Mouse (Mus musculus) gastrocnemius, adult 18-20 months (tissue): Measurements from ENCODE around the gene Kcnt2. TPM values are rescaled to one million over a fixed set of nuclear protein-coding genes. Genes with fewer than 3 reads are reported as not detected.

Experiments
- DNase-seq: peaks from one replicate; pipeline ENCODE4 v3.0.0; 2021; ENCODE audit warnings: low spot score
- total RNA-seq, 2 experiments: library from RNA; stranded (reverse); gene quantifications; 2 replicates each; pipeline ENCODE4 v1.2.3; 2021

Gene Kcnt2
- total RNA-seq, 2 experiments from 2014 or later = 0.30 to 0.62 TPM

DNA sequence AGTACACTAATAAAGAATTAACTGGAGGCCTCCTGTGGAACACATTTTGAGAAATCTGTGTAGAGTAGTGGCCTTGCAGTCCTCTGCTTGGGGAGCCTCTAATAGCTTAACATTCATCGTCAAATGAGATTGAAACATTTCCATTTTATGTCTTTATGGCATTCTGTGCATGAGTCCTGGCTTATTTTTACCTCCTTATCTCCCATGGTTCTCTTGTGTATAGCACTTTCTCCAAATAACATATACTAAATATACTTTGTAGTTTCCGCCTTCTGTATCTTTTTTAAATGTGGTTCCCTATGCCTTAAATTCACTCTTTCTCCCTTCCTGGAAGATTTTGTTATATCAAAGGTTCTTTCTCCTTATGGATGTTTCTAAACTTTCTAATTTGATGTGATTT, 246.3 kb downstream of the Kcnt2 start:
- no peak for DNase-seq

DNA sequence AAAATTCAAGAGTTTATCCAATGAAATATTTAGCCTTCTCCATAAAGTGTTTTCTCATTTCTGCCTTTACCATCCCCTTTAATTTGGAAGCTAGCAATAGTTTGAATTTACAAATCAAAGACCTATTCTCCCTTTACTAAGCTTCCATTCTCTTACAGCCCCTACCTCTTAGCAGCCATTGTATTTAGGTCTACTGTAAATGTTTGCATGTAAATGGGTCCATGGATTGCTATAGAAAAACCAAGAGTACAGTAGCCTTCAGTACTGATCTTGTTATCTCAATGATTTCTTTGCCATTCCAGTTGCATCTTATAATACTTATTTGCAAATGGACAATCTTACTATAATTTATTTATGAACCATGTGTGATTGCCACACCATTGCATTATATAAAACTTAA, 267.5 kb downstream of the Kcnt2 start:
- no peak for DNase-seq

DNA sequence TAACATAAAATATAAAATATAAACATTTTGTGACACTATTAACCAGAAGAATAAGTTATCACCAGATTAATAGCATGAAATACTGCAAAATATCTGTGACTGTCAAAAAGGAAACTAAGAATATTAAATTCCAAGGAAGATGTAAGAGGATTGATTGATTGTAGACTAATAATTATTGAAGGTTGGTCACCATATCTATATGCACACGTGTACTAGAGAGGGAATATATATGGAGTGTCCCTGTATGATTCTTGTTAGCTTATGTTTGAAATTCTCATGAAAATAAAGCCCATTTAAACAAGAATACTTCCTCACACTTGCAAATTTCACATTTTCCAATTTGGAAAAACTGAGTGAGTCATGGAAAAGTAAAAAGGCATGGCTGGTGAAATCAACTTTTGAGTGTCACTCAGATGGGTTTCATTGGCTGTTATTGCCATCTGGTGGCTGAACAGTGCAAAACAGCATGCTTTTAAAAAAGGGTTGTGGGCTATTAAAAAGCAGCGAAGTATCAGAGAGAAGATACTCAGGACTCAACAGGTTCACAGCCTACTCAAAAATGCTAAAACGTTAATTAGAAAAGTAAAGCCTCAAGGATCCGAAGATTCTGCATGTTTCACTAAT, 285.4 kb downstream of the Kcnt2 start:
- DNase-seq = peak; percentile 18

DNA sequence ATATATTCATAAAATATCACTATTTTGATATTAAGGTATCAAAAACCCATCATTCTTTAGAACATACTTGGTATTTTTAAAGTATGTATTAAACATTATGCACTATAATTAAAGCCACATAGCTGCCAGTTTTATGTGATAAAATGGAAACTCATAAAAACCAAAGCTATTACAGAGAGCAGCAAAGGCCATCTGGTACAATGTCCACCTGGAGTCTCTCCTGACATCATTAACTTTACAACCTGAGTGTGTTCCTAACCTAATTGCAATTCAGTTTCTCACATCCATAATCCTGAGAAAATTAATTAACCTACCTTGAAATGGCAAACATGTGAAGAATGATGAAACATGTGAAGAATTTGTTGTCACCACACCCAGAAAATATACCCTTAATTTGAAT, 288.9 kb downstream of the Kcnt2 start:
- DNase-seq = no peak

- no peak for DNase-seq
These were observed 296.1 kb downstream of the Kcnt2 start for GRCm38 (mm10) chr1:140542066-140542465.

GRCm38 (mm10) chr1:140548711-140549110, 302.8 kb downstream of the Kcnt2 start:
- no peak for DNase-seq

DNA sequence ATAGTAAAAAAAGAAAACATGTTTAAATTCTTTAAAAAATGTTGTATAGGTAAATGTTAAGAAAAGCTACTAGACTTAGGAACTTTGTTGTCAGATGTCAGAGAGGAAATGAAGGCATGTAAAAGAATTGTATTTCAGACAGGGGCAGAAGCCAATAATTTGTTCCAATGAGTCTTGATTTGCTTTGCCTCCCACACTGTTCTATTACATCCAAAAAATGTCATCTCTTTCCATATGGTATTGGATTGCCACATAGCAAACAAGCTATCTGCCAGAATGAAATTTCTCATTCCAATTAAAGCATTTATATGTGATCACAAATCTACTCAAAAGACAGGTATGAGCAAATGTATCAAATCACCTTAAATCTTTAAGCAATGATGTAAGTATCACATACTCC, 314.8 kb downstream of the Kcnt2 start:
- no peak for DNase-seq

DNA sequence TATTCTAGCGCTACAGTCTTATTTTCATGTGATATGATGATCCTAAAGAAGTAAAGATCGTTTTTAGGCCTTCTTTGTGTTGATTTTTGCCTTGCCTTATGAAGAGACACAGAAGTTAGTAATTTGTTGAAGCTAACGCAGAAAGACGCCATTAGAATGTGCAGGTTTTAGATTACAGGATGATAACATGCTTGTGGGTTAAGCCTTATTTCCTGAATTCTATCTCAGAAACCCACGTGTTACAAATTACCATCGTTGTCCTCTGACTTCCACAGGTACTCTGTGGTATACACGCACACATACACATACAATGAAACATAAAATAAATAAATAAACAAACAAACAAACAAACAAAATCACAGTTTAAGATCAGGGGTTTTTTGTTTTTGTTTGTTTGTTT, 326.2 kb downstream of the Kcnt2 start:
- DNase-seq = no peak

GRCm38 (mm10) chr1:140578607-140579006, 332.6 kb downstream of the Kcnt2 start:
- DNase-seq = no peak

DNA sequence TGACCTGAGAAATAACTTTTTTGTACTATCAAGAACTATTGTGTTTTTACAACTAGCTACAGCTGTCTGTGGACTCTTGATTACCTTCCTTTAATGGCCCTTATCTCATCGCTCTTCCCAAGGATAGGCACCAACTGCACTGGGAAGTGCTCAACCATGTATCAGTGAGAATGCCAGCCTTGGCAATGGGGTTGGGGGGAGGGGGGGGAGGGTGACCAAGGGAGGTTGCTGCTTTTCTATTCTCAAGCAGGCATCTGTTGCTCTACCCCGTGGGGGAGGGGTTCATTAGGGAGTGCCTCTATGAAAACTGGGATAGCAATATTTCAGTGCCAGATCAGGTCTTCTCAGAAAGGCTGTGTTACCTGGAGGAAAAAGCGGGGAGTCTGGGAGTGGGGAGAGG, 342.3 kb downstream of the Kcnt2 start:
- DNase-seq = no peak

DNA sequence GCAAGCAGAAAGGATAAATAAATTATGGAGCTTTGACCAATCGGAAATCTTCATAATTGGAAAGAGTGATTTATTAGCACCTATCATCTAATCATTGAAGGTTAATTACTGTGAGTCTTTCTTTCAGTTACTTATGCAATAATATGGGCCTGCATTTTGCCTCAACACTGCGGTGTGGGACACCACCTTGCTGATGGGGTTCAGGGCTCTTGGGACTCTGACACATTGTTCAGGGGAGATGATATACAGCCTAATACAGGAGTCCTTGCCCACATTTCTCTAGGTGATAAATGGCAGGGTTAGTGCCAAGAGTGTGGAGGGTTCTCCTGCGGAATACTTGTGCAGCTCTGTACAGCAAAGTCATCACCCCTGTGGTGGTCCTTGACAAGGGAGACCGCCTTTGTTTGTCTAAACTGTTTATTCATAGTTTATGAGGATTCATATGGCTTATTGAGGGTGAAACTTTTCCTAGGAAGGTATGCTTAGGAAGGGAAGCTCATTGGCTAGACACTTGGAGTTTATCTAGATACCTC, 362.9 kb downstream of the Kcnt2 start:
- DNase-seq = no peak

GRCm38 (mm10) chr1:140613101-140613500, 367.1 kb downstream of the Kcnt2 start:
- DNase-seq = no peak

GRCm38 (mm10) chr1:140614840-140615239, 368.9 kb downstream of the Kcnt2 start:
- DNase-seq = no peak

GRCm38 (mm10) chr1:140618164-140618563, 372.2 kb downstream of the Kcnt2 start:
- DNase-seq = no peak

DNA sequence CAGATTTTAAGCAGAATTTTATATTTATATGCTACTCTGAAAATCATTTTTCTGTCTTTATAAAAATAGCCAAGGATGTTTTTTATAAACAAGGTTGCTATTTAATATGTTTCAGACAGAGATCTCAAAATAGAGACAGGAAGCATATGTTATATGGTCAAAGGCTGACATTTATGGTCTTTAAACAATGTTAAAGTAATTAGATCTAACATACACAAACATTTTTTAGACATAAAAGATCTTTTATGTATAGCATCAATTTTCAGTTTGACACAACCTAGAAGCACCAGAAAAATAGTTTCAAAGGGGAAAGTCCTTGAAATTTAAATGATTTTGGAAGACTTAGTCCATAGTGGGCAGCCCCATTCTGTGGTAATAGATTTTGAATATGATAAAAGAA, 379.0 kb downstream of the Kcnt2 start:
- DNase-seq = no peak

DNA sequence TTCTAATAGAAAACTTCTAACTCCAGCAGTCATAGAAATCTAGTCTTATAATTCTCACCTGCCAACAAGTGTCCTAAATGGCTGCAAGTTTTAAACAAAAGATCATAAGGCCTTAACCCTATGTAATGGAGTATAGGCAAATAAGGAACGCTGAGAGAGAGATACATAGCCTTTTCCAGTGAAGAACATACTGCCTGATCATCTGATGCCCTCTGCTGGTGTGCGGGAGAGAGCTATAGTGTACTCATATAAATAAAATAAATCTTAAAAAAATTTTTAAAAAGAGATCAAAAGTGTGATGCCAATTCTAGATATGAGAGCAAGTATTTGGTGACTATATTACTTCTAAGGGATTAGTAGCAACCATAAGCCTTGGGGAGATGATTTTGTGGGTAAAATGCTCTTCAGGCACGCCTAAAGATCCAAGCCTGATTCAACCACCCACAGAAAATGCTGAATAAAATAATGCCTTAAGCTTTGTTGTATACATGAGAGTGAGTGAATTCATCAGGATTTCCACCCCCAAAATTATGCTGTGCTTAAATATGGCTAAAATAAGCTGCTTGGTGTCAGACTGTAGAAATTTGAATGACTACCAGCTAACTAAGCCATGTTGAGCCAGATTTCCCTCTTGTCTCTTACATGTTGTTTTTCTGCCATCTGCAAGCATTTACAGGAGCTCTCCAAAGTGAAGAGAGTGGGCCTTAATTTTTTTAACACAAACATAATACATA, 413.8 kb downstream of the Kcnt2 start:
- DNase-seq = no peak

DNA sequence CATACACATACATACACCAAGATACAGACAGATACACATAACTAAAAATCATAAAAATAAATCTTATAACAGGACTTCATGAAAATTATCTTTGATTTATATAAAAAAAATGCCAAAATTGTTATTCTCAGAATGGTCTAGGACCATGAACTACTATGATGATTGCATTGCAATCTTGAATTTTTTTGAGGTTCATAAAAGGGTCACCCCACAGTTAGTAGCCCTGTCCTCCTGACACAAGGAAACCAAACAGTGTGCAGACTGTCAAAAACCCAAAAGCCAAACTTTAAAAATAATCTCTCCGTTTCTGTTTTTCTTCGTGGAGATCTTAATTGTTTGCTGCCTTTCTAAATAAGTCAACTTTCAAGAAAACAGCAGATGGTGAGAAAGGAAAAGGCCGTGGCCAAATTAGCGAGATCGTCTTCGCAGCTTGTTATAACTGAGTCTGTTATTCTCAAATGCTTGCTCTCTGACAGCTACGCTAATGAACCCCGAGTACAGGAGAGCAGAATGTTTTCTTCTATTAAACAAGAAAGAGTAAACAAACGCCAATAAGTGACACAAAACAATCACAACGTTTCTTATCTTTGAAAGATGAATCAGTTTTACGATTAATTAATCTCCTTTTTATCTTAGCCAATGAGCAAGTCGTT, 414.9 kb downstream of the Kcnt2 start:
- no peak for DNase-seq

DNA sequence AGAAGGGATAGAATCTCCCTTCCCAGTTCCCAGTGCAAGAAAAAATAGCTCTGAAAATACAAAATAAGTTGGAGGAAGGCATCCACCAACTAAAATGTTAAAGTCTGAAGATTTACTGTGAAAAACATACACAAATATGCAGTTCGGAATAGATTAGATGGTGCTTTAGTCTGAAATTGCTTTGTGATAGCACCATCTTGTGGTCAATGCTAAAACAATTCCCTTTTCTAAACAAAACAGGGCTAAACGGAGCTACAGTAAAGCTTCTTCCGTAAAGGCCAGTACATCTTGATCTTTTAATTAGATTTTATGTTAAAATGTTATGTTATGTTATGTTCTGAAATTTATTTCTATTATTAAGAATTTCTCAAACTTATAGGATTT, 415.4 kb downstream of the Kcnt2 start:
- no peak for DNase-seq
